Mouse (Mus musculus): ENCODE data around the gene Clca4b. TPM values are rescaled to one million over a fixed set of nuclear protein-coding genes. Genes with fewer than 3 reads are reported as not detected.
"Not testable (repeated sequence)": the region's sequence is repeated elsewhere in the genome, so short reads cannot be mapped to it uniquely, and the experiment has no call there.

The Clca4b gene
- polyA plus RNA-seq, 1 experiment, result 0.04 TPM

GRCm38 (mm10) chr3:144971553-144972270 is 39.4 kb upstream of the Clca4b start:
- peak overlapping the region; percentile 18 for H3K4me3 ChIP-seq
- no peaks in the 10 kb centered on the region for H3K36me3 ChIP-seq (ENCODE audit: control insufficient read depth, insufficient read depth)
- no peaks in the 10 kb centered on the region for H3K27me3 ChIP-seq (ENCODE audit: control insufficient read depth, insufficient read depth, insufficient read length)
- TF ChIP-seq POLR2AphosphoS2 (IDR thresholded peaks at IDR 0.05; ENCODE audit: insufficient read length, low read depth) (no peak), TCF12 (IDR thresholded peaks at IDR 0.05; ENCODE audit: insufficient read depth, poor library complexity, severe bottlenecking) (no peak), USF1 (IDR thresholded peaks at IDR 0.05; ENCODE audit: low read depth) (no peak), E2F4 (IDR thresholded peaks at IDR 0.05; ENCODE audit: insufficient read depth) (no peak), SRF (IDR thresholded peaks at IDR 0.05; ENCODE audit: control insufficient read depth, insufficient read length, low read depth) (no peak), CEBPB (IDR thresholded peaks at IDR 0.05; ENCODE audit: insufficient read depth, poor library complexity, severe bottlenecking) (no peak), MYOG (IDR thresholded peaks at IDR 0.05; ENCODE audit: control insufficient read depth in 1 of 3, insufficient read depth in 1 of 3, insufficient read length in 2 of 3, low read depth in 2 of 3) (no peak), REST (IDR thresholded peaks at IDR 0.05; ENCODE audit: insufficient read depth, insufficient read length) (no peak), MAX (IDR thresholded peaks at IDR 0.05; ENCODE audit: low read depth) (no peak), TCF3 (IDR thresholded peaks at IDR 0.05; ENCODE audit: insufficient read length, low read depth) (no peak), POLR2A (IDR thresholded peaks at IDR 0.05; ENCODE audit: insufficient read length, low read depth) (no peak), MYOD1 (IDR thresholded peaks at IDR 0.05; ENCODE audit: control insufficient read depth in 1 of 3, insufficient read length in 2 of 3, low read depth in 2 of 3) (no peak)
- no peaks in the 10 kb centered on the region for H3K79me2 ChIP-seq (ENCODE audit: control insufficient read depth, insufficient read depth)
- H3ac ChIP-seq (ENCODE audit: control insufficient read depth, insufficient read length), result no peak overlapping the region
- H3K4me2 ChIP-seq (ENCODE audit: low read depth), result peak overlapping the region; percentile 65

GRCm38 (mm10) chr3:144969755-144970154 is 37.4 kb upstream of the Clca4b start:
- H3K79me2 ChIP-seq (ENCODE audit: control insufficient read depth, insufficient read depth), result no peaks in the 10 kb centered on the region
- H3K27me3 ChIP-seq (ENCODE audit: control insufficient read depth, insufficient read depth, insufficient read length), result no peaks in the 10 kb centered on the region
- H3K36me3 ChIP-seq (ENCODE audit: control insufficient read depth, insufficient read depth), result no peaks in the 10 kb centered on the region
- H3ac ChIP-seq (ENCODE audit: control insufficient read depth, insufficient read length), result no peak overlapping the region
- H3K4me3 ChIP-seq, result no peak overlapping the region
- TF ChIP-seq MYOD1 (IDR thresholded peaks at IDR 0.05; ENCODE audit: control insufficient read depth in 1 of 3, insufficient read length in 2 of 3, low read depth in 2 of 3) (no peak), POLR2AphosphoS2 (IDR thresholded peaks at IDR 0.05; ENCODE audit: insufficient read length, low read depth) (no peak), SRF (IDR thresholded peaks at IDR 0.05; ENCODE audit: control insufficient read depth, insufficient read length, low read depth) (no peak), TCF3 (IDR thresholded peaks at IDR 0.05; ENCODE audit: insufficient read length, low read depth) (no peak)
- H3K4me2 ChIP-seq (ENCODE audit: low read depth), result no peak overlapping the region

- no peaks in the 10 kb centered on the region for H3K36me3 ChIP-seq (ENCODE audit: control insufficient read depth, insufficient read depth)
- H3K4me3 ChIP-seq, result no peak overlapping the region
- H3K4me2 ChIP-seq (ENCODE audit: low read depth), result no peak overlapping the region
- TF ChIP-seq MAX (IDR thresholded peaks at IDR 0.05; ENCODE audit: low read depth) (no peak), MYOG (IDR thresholded peaks at IDR 0.05; ENCODE audit: control insufficient read depth in 1 of 3, insufficient read depth in 1 of 3, insufficient read length in 2 of 3, low read depth in 2 of 3) (no peak), USF1 (IDR thresholded peaks at IDR 0.05; ENCODE audit: low read depth) (no peak), REST (IDR thresholded peaks at IDR 0.05; ENCODE audit: insufficient read depth, insufficient read length) (no peak), POLR2A (IDR thresholded peaks at IDR 0.05; ENCODE audit: insufficient read length, low read depth) (no peak)
- H3ac ChIP-seq (ENCODE audit: control insufficient read depth, insufficient read length), result no peak overlapping the region
- H3K27me3 ChIP-seq (ENCODE audit: control insufficient read depth, insufficient read depth, insufficient read length), result no peaks in the 10 kb centered on the region
- H3K79me2 ChIP-seq (ENCODE audit: control insufficient read depth, insufficient read depth), result no peaks in the 10 kb centered on the region
These were observed 33.7 kb upstream of the Clca4b start for GRCm38 (mm10) chr3:144966074-144966473.

- Histone ChIP-seq H3K27me3 (ENCODE audit: control insufficient read depth, insufficient read depth, insufficient read length) (no peaks in the 10 kb centered on the region), H3ac (ENCODE audit: control insufficient read depth, insufficient read length) (no peak overlapping the region), H3K79me2 (ENCODE audit: control insufficient read depth, insufficient read depth) (no peaks in the 10 kb centered on the region), H3K4me2 (ENCODE audit: low read depth) (no peak overlapping the region), H3K36me3 (ENCODE audit: control insufficient read depth, insufficient read depth) (no peaks in the 10 kb centered on the region), H3K4me3 (no peak overlapping the region)
- TF ChIP-seq MYOG (IDR thresholded peaks at IDR 0.05; ENCODE audit: control insufficient read depth in 1 of 3, insufficient read depth in 1 of 3, insufficient read length in 2 of 3, low read depth in 2 of 3) (no peak), MAX (IDR thresholded peaks at IDR 0.05; ENCODE audit: low read depth) (no peak)
These were observed 18.5 kb upstream of the Clca4b start for GRCm38 (mm10) chr3:144950829-144951228.

- H3K27me3 ChIP-seq (ENCODE audit: control insufficient read depth, insufficient read depth, insufficient read length); H3ac ChIP-seq (ENCODE audit: control insufficient read depth, insufficient read length); H3K79me2 ChIP-seq (ENCODE audit: control insufficient read depth, insufficient read depth); H3K4me2 ChIP-seq (ENCODE audit: low read depth); H3K36me3 ChIP-seq (ENCODE audit: control insufficient read depth, insufficient read depth); H3K4me3 ChIP-seq: not testable (repeated sequence)
These were observed 15.0 kb upstream of the Clca4b start for GRCm38 (mm10) chr3:144947376-144947775.

- not testable (repeated sequence) for H3ac ChIP-seq (ENCODE audit: control insufficient read depth, insufficient read length); H3K36me3 ChIP-seq (ENCODE audit: control insufficient read depth, insufficient read depth); H3K4me3 ChIP-seq; H3K27me3 ChIP-seq (ENCODE audit: control insufficient read depth, insufficient read depth, insufficient read length); H3K79me2 ChIP-seq (ENCODE audit: control insufficient read depth, insufficient read depth); H3K4me2 ChIP-seq (ENCODE audit: low read depth)
These were observed 1.3 kb upstream of the Clca4b start for GRCm38 (mm10) chr3:144933625-144934024.
